Mouse (Mus musculus) liver, embryonic 14.5 days (tissue): ENCODE results near the gene Vav3. TPM values are rescaled to one million over a fixed set of nuclear protein-coding genes. Genes with fewer than 3 reads are reported as not detected.

Experiments
- ATAC-seq: fragments of 200-750 bp; cut with Nextera tagmentation; 2 replicates; pipeline ENCODE4 v1.8.0; 2017; ENCODE audit warnings: moderate number of reproducible peaks, mild to moderate bottlenecking, moderate library complexity; ENCODE audit not compliant: insufficient read depth
- DNase-seq, 3 experiments: peaks; one replicate each; pipeline ENCODE4 v3.0.0-alpha.2; 2012 to 2013; ENCODE audit warnings: low read depth in 3 of 3, low spot score in 3 of 3
- H3K27ac ChIP-seq: fragments of 300-500 bp; sonication (generic); 2 replicates; pipeline ENCODE4 v1.5.1; 2014; ENCODE audit warnings: moderate library complexity, mild to moderate bottlenecking, control low read depth, inconsistent platforms
- H3K27me3 ChIP-seq: fragments of 300-500 bp; sonication (generic); 2 replicates; pipeline ENCODE4 v1.6.1; 2014; ENCODE audit warnings: mild to moderate bottlenecking, low read length, moderate library complexity; ENCODE audit not compliant: control insufficient read depth, insufficient read depth
- H3K36me3 ChIP-seq: fragments of 300-500 bp; sonication (generic); replicated peaks from 2 replicates; pipeline ENCODE4 v1.6.1; 2014; ENCODE audit warnings: low read depth; ENCODE audit not compliant: control insufficient read depth, insufficient read depth
- H3K4me1 ChIP-seq, 2 experiments: fragments of 200-500 bp in 1 of 2; fragments of 300-500 bp in 1 of 2; sonication (generic) in 1 of 2; replicated peaks; 2 replicates each; pipeline ENCODE4 v1.6.1; 2012 to 2014; ENCODE audit warnings: antibody characterized with exemption in 1 of 2, inconsistent platforms in 1 of 2, low read length in 1 of 2; ENCODE audit not compliant: control insufficient read depth in 2 of 2, insufficient read depth in 2 of 2
- H3K4me2 ChIP-seq: fragments of 300-500 bp; sonication (generic); 2 replicates; pipeline ENCODE4 v1.6.1; 2014; ENCODE audit warnings: low read depth, mild to moderate bottlenecking, control low read depth, moderate library complexity
- H3K4me3 ChIP-seq, 2 experiments: fragments of 200-500 bp in 1 of 2; fragments of 300-500 bp in 1 of 2; sonication (generic) in 1 of 2; 2 replicates each; pipeline ENCODE4 v1.5.1; 2012 to 2014; ENCODE audit warnings: low read depth in 2 of 2, low read length in 2 of 2, mild to moderate bottlenecking in 2 of 2, control low read depth in 1 of 2, inconsistent platforms in 1 of 2, moderate library complexity in 1 of 2; ENCODE audit not compliant: insufficient read depth in 1 of 2
- H3K9ac ChIP-seq: fragments of 300-500 bp; sonication (generic); replicated peaks from 2 replicates; pipeline ENCODE4 v1.6.1; 2014; ENCODE audit warnings: mild to moderate bottlenecking, control low read depth, moderate library complexity
- H3K9me3 ChIP-seq: fragments of 300-500 bp; sonication (generic); 2 replicates; pipeline ENCODE4 v1.6.1; 2016; ENCODE audit warnings: low read length, mixed read lengths; ENCODE audit not compliant: control insufficient read depth
- CTCF ChIP-seq: IDR thresholded peaks from 2 replicates; pipeline ENCODE4 v1.5.1; 2016; ENCODE audit warnings: antibody characterized with exemption, low read depth, control low read depth
- EP300 ChIP-seq: IDR thresholded peaks from 2 replicates; pipeline ENCODE4 v1.6.1; 2016; ENCODE audit warnings: antibody characterized with exemption, low read depth
- WGBS: fragments of 180-500 bp; shearing (Covaris S2); extraction: QIAGEN DNeasy Blood & Tissue Kit; methylation state at CpG from one replicate; pipeline ENCODE4 v1.1.7; 2014; ENCODE audit not compliant: insufficient replicate concordance; 5-methylcytosine and 5-hydroxymethylcytosine counted together
- polyA plus RNA-seq, 2 experiments: library from polyadenylated mRNA; depleted of rRNA in 1 of 2; stranded (reverse) in 1 of 2; unstranded in 1 of 2; fragments of >200 nt; fragmentation: Nextera tagmentation in 1 of 2; extraction: Ambion mirVana in 1 of 2; gene quantifications; 2 replicates each; pipeline versions ENCODE4 v1.2.1 to v1.2.3; 2012 to 2014

The Vav3 gene
- polyA plus RNA-seq, 2 experiments = 1.2 to 2.8 TPM

GRCm38 (mm10) chr3:109339290-109339689 lies 1.2 kb upstream of the Vav3 start:
- Histone ChIP-seq H3K4me3 (no peak overlapping the region), H3K9ac (no peak overlapping the region), H3K27me3 (peaks cover 28% of the 10 kb centered on the region), H3K4me2 (no peak overlapping the region), H3K27ac (no peak overlapping the region), H3K4me1 (peaks cover 0 to 3% of the 10 kb centered on the region in 2 experiments; a peak in 1 of 4 replicates), H3K9me3 (no peaks in the 10 kb centered on the region), H3K36me3 (no peaks in the 10 kb centered on the region)
- ATAC-seq = no peak
- TF ChIP-seq CTCF (no peak), EP300 (no peak)
- 40% methylated on average over 9 of the region's 9 CpGs for WGBS
- no peak for DNase-seq

GRCm38 (mm10) chr3:109339941-109340273 lies 546 bp upstream of the Vav3 start:
- TF ChIP-seq CTCF = no peak
- no peak for TF ChIP-seq EP300
- DNase-seq (no peak), ATAC-seq (no peak)
- Histone ChIP-seq H3K9ac (no peak overlapping the region), H3K27me3 (peaks cover 28% of the 10 kb centered on the region), H3K4me3 (peak overlapping the region; percentile 50 to 53), H3K27ac (no peak overlapping the region), H3K36me3 (no peaks in the 10 kb centered on the region), H3K4me1 (peaks cover 0 to 3% of the 10 kb centered on the region in 2 experiments; a peak in 1 of 4 replicates), H3K9me3 (no peaks in the 10 kb centered on the region), H3K4me2 (peak overlapping the region; percentile 69)
- WGBS = under 1% methylated on average over 9 of the region's 9 CpGs

GRCm38 (mm10) chr3:109341071-109341480 lies 623 bp downstream of the Vav3 start:
- H3K27ac ChIP-seq = no peak overlapping the region
- H3K9ac ChIP-seq = no peak overlapping the region
- peak overlapping the region; percentile 69 for H3K4me2 ChIP-seq
- H3K27me3 ChIP-seq = peaks cover 28% of the 10 kb centered on the region
- no peaks in the 10 kb centered on the region for H3K9me3 ChIP-seq
- ATAC-seq (no peak; the same call in 1 of the 2 replicates), DNase-seq (no peak)
- H3K4me1 ChIP-seq = peaks cover 0 to 3% of the 10 kb centered on the region in 2 experiments; a peak in 1 of 4 replicates
- under 1% methylated on average over 18 of the region's 18 CpGs for whole genome bisulfite sequencing
- TF ChIP-seq CTCF (no peak), EP300 (no peak)
- H3K36me3 ChIP-seq = no peaks in the 10 kb centered on the region
- H3K4me3 ChIP-seq = peak overlapping the region; percentile 46 to 50

GRCm38 (mm10) chr3:109341631-109342030 lies 1.2 kb downstream of the Vav3 start:
- ATAC-seq (peak; percentile 19; the same call in 1 of the 2 replicates), DNase-seq (no peak)
- Histone ChIP-seq H3K9me3 (no peaks in the 10 kb centered on the region), H3K4me3 (peak overlapping the region; percentile 46 to 50), H3K4me2 (peak overlapping the region; percentile 69), H3K27me3 (peaks cover 28% of the 10 kb centered on the region), H3K4me1 (peaks cover 0 to 3% of the 10 kb centered on the region in 2 experiments; a peak in 1 of 4 replicates), H3K27ac (no peak overlapping the region), H3K36me3 (no peaks in the 10 kb centered on the region), H3K9ac (no peak overlapping the region)
- WGBS = 1% methylated on average over 8 of the region's 8 CpGs
- no peak for TF ChIP-seq CTCF
- TF ChIP-seq EP300 = no peak

GRCm38 (mm10) chr3:109351956-109352684 lies 11.7 kb downstream of the Vav3 start:
- Histone ChIP-seq H3K36me3 (no peaks in the 10 kb centered on the region), H3K9ac (no peak overlapping the region), H3K27me3 (no peaks in the 10 kb centered on the region), H3K4me3 (no peak overlapping the region), H3K4me2 (no peak overlapping the region), H3K27ac (no peak overlapping the region), H3K4me1 (0 out of 4 replicates have a peak, but pooled peaks cover 0 to 7% of the 10 kb centered on the region in 2 experiments), H3K9me3 (no peaks in the 10 kb centered on the region)
- DNase-seq (no peak), ATAC-seq (no peak)
- 34% methylated on average over 4 of the region's 4 CpGs for WGBS
- TF ChIP-seq EP300 (no peak), CTCF (no peak)
